Mouse (Mus musculus) ovary, postnatal 10 days (tissue): ENCODE data around the gene Wnk2.

ENCODE experiments used
- DNase-seq: peaks from one replicate; pipeline ENCODE4 v3.0.0; 2022; ENCODE audit warnings: low spot score

Wnk2 gene

DNA sequence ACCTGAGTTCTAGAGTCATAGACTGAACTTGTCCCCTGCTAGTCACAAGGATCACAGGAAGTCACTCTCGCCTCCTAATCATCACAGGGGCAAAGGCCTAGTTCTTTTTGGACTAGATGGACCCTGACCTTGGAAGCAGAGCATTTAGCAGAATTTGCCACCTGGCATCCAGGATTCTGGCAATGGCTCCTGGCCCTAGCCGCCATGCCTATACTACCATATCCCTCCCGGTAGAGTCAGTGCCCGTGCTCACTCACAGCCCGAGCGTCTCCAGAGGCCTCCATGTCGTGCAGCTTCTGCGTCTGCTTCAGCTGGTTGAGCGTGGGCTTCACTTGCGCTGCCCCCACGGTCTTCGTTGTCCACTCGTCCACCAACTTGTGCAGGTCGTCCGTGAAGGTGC is 105.4 kb downstream of the Wnk2 start:
- no peak for DNase-seq

DNA sequence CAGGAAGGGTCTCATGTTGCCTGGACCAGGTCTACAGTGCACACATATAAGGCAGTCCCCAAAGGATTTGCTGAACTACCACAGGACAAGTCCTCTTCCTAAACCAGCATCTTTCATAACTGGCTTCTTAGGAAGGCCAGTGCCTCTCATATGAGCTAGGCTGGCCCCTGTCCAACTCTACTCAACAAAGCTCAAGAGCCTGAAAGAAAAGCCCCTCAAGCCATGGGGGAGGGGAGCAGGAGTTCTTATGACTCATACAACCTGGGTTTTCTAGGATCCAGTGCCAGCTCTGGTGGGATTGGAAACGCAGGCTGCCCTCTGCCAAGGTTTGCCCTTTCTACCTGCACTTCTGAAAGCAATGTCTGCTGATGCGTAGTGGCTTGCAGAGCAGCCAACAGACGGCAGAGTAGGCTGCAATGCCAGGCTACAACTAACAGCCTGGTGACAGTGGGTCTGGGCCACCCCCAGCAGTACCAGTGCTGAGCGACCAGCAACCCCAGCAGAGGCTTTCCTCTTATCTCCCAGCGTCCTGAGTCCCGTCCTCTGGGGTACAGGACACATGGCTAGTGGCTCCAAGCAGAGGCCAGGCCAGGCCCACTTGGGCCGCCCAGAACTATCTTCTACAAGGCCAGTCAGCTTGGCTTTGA is 110.8 kb downstream of the Wnk2 start:
- DNase-seq: no peak

DNA sequence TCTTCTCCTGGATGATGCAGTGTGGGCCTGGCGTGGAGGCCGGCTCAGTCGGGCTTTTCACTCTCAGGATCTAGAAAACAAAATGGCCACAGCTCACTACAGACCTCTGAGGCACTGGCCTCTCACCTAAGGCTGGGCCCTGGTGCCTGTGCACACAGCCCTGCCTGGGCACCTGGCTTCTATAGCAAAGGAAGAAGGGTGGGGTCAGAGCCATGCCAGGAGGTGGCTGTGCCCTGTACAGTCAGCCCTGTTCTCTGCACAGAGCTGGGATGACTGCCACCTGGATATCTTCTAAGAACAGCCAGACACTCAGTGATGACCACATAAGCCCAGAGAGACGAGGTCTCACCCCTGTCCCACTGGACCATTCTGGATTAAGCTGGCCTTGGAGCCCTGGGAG is 111.4 kb downstream of the Wnk2 start:
- DNase-seq: no peak

DNA sequence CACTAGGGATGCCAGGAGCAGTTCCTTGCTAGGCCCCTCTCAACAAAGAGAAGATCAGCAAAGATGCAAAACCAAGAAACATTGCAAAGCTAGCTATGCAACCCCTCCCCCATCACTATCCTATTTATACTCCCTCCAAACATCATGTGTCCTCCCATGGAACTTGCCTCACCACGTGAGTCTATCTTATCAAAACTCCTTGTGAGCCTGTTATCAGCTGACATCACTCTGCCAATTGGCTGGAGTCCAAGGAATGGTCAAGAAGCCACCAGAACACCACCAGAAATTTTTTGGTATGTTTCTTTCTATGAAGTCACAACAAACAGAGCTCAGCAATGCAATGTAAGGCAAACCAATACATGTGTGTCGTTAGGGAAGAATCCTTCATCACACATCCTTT is 116.8 kb downstream of the Wnk2 start:
- DNase-seq: no peak

DNA sequence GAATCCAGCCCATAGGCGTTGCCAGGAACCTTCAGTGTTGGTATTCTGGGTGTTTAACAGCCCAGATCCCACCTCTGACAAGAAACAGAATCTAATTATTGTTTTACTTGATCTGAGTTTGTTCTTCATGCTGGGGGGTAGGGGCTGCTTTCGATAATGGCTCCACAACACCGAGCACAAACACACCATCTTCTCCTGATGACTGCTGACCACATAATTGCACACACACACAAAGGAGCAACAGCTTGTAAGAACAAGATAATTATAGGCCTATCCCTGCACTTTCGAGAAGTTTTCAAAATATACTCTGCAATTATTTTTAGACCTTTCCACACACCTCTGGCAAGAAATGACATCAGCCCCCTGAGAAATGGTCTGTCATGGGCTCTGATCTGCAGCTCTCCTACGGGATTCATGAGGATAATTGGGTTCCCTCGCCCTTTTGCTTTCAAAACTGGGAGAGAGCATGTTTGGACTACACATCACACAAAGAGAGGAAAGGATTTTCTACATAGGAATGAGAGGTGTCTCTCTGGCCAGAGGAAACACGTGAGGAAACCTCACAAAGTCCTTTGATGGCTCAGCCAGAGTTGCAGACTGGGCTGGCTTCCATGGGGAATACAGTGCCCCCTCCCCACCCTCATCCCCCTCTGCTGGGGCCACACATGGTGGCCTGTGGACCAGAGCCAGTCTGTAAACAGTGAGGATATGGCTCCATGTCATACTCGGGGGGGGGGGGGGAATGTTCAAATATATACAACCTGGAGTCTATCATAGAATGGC is 118.9 kb downstream of the Wnk2 start:
- no peak for DNase-seq

DNA sequence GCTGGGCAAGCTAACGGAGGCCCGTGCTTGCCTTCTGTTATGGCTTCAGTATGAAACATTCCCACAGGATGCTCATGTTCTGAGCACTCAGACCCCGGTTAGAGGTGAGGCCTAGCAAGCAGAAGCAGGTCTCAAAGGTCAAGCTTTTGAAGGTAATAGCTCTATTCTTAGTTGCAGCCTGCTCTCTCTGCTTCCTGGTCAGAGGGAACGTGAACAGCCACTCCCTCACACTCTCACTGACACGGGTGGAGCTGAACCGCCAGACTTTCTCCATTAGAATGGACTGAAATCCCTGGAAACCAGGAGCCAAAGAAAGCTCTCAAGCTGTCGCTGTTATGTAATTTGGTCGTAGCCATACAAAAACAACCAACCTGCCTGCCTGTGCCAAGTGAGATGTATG is 120.8 kb downstream of the Wnk2 start:
- no peak for DNase-seq

DNA sequence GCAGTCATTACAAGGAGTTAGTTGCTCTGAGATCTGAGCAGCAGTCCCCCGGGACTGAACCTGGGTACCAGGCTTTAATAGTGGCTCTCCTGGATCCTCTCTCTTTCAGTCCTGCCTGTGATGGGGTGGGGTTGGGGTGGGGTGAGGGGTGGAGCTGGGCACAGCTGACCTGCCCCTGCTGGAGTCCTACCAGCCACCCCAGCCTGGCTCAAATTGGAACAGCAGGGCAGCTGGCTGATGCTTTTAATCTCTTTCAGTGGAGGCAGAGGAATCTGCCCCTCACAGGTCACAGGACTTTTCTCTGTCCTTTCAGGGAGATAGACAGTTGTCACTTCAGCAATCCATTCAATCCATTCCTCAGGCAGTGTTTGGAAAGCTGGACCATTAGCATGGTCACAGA is 122.3 kb downstream of the Wnk2 start:
- DNase-seq: no peak

DNA sequence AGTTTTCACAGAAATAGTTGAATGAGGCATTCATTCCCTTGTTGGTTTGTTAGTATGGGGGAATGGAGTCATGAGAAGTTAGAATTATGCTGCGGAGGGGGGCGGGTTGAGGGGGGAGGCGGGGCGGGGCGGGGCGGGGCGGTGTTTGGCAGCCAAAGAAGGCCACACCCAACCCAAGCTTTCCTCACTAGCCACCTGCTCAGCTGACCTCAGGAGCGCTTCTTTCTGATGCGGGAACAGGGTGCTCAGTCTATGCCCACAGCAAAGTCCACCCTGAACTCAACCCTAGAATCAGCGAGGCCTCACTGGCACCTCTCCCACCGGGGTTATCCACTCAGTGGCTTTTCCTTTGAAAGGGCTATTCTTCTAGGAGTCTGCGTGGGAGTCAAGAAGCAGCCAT is 123.1 kb downstream of the Wnk2 start:
- DNase-seq: no peak

DNA sequence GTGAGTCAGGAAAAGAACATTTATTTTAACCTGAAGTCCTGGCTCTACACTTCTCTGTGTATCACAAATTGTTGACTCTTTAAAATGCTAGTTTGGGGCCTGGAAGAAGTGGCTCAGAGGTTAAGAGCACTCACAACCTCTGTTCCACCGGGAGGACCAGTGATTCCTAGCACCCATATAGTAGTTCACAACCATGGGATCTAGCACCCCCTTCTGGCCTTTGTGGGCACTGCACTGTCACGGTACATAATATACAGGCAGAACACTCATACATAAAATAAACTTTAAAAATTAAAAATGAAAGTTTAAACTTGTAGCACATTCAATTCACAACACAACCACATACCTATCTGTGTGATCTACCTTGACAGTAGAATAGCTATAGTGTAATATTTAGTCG is 126.1 kb downstream of the Wnk2 start:
- DNase-seq: no peak

DNA sequence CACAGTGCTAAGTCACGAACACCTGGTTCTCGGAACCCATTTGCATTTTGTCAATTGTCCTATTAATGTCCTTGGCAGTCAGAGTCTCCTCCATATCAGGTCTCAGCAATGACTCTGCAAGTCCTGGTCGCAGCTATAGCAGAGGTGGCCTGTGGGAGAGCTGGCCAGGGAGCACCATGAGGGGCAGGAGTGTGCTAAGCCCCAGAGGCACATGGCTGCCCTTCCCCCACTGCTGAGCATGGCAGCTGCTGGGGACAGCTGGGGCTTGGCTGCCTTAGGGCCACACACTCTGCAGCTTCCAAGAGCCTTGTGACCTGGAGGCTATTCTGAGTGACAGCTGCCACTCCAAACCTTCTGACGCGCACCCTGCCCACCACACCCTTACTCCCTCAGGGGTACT is 127.7 kb downstream of the Wnk2 start:
- no peak for DNase-seq

DNA sequence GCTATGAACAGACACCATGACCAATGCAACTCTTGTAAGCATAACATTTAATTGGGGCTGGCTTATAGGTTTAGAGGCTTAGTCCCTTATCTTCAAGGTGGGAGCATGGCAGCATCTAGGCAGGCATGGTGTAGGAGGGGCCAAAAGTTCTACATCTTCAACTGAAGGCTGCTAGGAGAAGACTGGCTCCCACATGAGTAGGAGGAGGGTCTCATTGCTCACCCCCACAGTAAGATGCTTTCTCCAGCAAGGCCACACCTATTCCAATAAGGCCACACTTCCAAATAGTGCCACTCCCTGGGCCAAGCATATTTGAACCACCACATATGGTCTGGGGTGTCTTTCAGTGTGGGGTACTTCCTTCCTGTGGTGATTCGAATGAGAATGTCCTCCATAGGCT is 130.4 kb downstream of the Wnk2 start:
- DNase-seq: no peak

DNA sequence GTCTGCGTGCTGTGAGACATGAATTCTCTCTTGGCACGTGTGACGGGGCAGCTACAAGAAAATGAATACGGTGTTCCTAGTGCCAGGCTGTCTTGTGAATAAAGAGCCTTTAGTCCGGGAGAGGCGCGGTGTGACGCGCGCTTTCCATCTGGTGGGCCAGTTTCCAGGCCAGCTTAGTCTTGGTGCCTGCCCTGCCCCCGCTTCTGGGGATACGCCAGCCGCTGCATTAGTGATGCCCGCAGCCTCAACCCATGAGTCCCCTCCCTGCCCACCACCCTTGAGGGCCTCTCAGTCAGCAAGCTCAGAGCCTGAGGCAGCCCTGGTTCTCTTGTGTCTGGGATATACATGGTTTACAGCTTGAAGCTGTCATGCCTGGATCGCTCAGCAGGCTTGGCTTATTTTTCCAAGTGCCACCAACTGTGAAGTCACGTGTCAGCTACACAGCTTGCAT is 131.5 kb downstream of the Wnk2 start:
- no peak for DNase-seq

DNA sequence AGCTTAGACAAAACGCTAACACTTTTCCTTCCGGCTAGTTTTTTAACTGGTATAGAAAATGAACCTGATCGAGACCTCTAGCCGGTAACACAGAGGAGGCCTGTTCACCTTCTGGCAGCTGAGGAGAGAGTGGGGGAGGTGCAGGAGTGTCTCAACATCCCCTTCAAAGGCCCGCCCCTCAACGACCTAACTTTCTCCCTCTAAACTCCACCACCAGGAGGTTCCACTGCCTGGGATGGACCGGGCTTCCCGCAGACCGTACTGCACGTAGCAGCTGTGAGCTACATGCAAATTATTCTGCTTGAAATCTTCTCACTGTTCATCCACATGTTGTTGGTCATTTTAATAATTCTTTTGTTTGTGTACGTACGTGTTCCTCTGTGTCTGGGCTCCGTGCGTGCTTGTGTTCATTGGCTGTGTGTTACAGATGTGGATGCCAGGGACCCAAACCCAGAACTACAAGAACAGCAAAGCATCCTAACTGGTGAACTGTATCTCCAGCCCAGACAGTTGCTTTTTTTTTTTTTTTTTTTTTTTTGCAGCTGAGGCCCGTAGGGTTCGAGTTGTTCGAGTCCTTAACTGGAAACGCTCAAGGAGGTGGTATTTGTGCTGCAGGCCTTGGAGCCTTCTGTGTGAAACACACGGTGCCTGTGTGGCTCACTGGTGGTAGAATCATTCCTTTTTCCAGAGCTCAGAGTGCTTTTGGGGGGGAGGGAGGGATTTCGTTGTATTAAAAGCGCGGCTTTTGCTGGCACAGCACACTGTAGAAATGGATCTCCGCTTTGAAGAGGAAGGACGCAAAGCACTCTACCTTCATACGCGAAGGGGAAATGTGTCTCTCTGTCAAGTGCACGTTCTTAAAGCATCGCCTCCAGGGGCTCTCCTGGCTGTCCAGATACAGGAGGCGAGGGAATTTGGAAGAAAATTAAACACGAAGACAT is 132.2 kb downstream of the Wnk2 start:
- no peak for DNase-seq

DNA sequence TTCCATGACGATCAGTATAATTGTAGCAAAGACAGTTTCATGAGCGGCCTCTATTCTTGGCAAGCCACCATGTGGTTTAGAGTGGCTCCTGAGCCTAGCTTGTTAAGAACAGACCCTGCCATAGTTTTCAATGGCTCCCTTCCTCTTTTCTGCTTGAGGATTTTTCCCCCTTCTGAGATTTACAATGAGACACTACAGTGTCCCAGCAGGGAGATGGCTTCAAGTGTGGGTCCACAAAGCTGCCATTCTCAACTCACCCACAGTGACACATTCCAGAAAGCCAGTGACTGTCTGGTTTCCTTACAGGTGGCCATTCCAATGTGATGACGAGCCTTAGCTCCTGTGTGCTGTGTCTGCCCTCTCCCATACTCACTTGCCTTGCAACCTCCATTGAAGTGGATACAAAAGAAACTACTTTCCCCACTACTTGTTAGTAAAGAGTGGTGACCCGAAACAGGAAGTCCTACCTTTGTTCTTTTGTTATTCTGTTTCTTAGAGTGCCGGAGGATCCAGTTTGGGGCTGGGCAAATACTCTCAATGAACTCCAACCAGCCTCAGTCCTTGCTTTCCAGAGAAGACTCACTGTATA is 134.5 kb downstream of the Wnk2 start:
- DNase-seq: no peak

DNA sequence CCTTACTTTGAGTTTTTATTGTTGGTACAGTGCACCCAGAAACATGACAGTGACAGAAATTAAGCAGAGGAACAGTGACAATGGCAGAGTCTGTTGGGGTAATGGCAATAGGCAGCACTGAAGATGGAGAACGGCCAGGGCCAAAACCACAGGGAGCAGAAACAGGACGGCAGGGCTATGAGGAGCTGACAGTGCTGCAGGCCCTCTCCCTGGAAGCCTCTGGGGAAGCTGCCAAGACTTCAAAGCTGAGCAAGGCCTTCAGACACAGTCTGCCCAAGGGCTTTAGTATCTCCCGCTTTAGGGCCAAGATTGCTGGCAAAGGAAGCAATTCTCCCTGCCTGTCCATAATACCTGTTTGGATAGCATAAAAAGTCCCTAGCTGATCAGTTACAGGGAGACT is 146.1 kb downstream of the Wnk2 start:
- DNase-seq: no peak

DNA sequence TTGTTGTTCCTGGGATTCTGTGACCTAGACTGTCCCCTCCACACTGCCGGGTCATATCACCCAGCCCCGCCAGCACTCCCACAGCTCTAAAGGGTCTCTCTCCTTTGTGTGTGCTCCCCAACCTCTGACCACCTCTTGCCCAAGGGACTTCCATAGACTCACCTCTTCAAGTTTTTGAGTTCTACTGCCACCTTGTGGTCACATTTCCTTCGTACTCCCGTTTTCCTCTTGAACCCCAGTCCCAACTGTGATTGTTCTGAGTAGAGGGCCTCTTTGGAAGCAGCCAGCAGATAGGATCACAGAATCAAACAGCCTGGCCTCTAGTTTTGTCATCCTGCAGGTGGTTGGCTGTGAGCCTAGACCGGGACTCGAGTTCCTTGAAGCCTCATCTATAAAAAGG is 149.2 kb downstream of the Wnk2 start:
- DNase-seq: no peak

DNA sequence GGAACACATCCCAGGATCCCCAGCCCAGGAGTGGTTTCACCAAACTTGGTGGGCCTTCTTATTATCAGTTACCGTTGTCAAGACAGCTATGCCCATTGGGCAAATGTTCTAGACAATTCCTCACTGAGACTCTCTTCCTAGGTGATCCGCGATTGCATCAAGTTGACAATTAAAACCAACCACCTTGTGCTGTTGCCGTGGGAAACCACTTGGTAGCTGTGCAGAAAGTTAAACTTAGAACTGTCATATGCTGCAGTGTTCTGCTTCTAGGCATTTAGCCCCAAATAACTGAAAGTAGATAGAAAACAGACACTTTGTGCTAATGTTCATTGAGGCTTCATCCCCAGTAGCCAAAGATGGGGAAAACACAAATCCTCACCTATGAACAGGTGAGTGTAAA is 151.1 kb downstream of the Wnk2 start:
- no peak for DNase-seq

DNA sequence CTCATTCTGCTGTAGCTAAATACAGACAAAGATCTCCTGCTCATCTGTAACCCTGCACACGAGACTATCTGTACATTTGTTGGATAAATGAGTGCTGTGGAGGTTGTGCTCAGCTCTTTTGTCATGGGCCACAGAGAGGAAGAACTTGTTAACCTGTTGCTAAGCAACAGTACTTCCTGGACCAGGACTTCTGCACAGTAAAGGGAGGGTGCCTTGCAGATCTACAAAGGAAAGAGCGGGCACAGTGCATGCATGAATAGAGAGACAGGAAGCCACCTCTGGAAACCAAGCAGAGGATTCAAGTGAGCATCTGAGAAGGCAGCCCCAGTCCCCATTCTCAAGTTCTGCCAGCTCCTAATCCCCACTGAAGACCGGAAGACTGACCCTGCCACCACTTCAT is 152.9 kb downstream of the Wnk2 start:
- DNase-seq: no peak

DNA sequence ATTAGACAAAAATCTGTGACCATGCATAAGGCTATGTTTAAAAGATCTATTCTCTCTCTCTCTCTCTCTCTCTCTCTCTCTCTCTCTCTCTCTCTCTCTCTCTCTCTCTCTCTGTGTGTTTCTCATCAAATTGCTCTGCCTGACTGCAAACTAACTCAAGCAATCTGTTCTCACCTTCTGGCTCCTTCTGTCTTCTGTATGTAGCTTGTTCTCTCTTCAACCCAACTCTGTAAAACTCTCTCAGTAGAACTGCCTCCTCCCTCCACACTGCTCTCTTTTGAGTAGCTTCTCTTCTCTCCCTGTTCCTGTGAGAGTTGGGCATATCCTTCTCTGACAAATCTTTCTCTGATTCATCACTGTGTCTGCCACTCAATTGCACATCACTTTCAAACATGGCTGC is 154.9 kb downstream of the Wnk2 start:
- no peak for DNase-seq

DNA sequence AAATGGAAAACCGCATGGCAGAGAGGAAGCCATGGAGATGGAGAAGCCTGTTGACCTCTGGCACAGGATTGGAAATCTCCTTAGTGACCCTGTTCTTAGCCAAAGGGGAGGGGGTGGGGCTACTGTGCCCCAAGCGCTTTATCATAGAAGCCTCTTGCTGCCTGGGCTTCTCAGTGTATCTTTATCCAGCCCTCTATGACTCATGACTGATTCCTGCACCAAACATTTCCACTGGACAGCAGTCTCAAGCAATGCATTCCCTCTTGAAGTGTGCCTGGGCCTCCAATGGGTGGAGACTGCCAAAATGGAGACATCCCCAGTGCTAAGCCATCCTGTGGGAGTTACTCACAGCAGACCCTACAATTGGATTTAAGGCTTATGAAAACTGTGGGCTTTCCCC is 157.7 kb downstream of the Wnk2 start:
- DNase-seq: no peak
